8 mouse cellular contexts compared by ENCODE assay signal in genomic region chr4:109665101-109665981, GRCm38 (mm10). TPM values are rescaled to one million over a fixed set of nuclear protein-coding genes. Genes with fewer than 3 reads are reported as not detected.
DNase-seq lines count a peak whose midpoint lies in the region; ATAC-seq and TF ChIP-seq lines count a peak whose summit lies in the region.

No protein-coding gene starts in this region.

- no peaks in the 10 kb centered on the region for H3K36me3 ChIP-seq in E14TG2a.4 (ENCODE audit: insufficient read depth, low read length)
- H3K36me3 ChIP-seq in heart, embryonic 14.5 days (ENCODE audit: control insufficient read depth, insufficient read depth, low read length), result no peaks in the 10 kb centered on the region
- H3K36me3 ChIP-seq in kidney, postnatal 0 days (ENCODE audit: insufficient read depth, low read length), result no peaks in the 10 kb centered on the region
- no peaks in the 10 kb centered on the region for H3K36me3 ChIP-seq in lung, embryonic 15.5 days

- H3K4me1 ChIP-seq in E14TG2a.4 (replicated peaks; ENCODE audit: low read depth, low read length), result peaks cover 4% of the 10 kb centered on the region; the same call in 1 of the 2 replicates
- no peaks in the 10 kb centered on the region; the same call in 1 of the 2 replicates for H3K4me1 ChIP-seq in bone marrow, adult 2 months (ENCODE audit: control insufficient read depth, insufficient read depth, low read length)
- peaks cover 2 to 14% of the 10 kb centered on the region in 2 experiments for H3K4me1 ChIP-seq in heart, embryonic 14.5 days (ENCODE audit: control insufficient read depth in 2 of 2, insufficient read depth in 2 of 2, low read length in 2 of 2)
- H3K4me1 ChIP-seq in kidney, postnatal 0 days (replicated peaks; ENCODE audit: insufficient read depth, low read length), result no peaks in the 10 kb centered on the region
- H3K4me1 ChIP-seq in lung, embryonic 15.5 days, result peaks cover 16% of the 10 kb centered on the region
- H3K4me1 ChIP-seq in olfactory bulb, adult 2 months (ENCODE audit: control insufficient read depth, insufficient read depth, low read length), result peaks cover 3% of the 10 kb centered on the region; the same call in 1 of the 2 replicates

- H3K4me2 ChIP-seq in heart, embryonic 14.5 days (ENCODE audit: low read length), result peak overlapping the region; percentile 96
- H3K4me2 ChIP-seq in kidney, postnatal 0 days (ENCODE audit: low read length), result peak overlapping the region; percentile 100
- peak overlapping the region; percentile 94 for H3K4me2 ChIP-seq in lung, embryonic 15.5 days

- H3K27me3 ChIP-seq in E14TG2a.4 (ENCODE audit: insufficient read depth, low read length), result peaks cover 51% of the 10 kb centered on the region
- H3K27me3 ChIP-seq in heart, embryonic 14.5 days (ENCODE audit: control insufficient read depth, insufficient read depth, low read length), result peaks cover 15% of the 10 kb centered on the region
- H3K27me3 ChIP-seq in kidney, postnatal 0 days (ENCODE audit: insufficient read depth, low read length), result peaks cover 23% of the 10 kb centered on the region
- H3K27me3 ChIP-seq in lung, embryonic 15.5 days, result peaks cover 17% of the 10 kb centered on the region

- H3K9ac ChIP-seq in heart, embryonic 14.5 days (ENCODE audit: low read length), result peak overlapping the region; percentile 92
- peak overlapping the region; percentile 96 for H3K9ac ChIP-seq in kidney, postnatal 0 days (ENCODE audit: low read depth, low read length)
- peak overlapping the region; percentile 99 for H3K9ac ChIP-seq in lung, embryonic 15.5 days

- ATAC-seq in erythroblast, adult 5-6 weeks (replicated peaks; ENCODE audit: low FRiP score, poor library complexity, severe bottlenecking), result peak; percentile 71
- ATAC-seq in heart, embryonic 14.5 days (ENCODE audit: insufficient number of reproducible peaks, insufficient read depth, low FRiP score, low read depth), result peak; percentile 45; the same call in 1 of the 2 replicates
- ATAC-seq in kidney, postnatal 0 days (replicated peaks; ENCODE audit: low FRiP score, low read depth), result peak; percentile 25
- ATAC-seq in lung, embryonic 15.5 days (ENCODE audit: borderline replicate concordance, extremely low read depth, low FRiP score, low TSS enrichment), result peak; percentile 53

- under 1% methylated on average over 49 of the region's 49 CpGs for WGBS in bone marrow, adult 2 months
- under 1% methylated on average over 48 of the region's 49 CpGs for WGBS in heart, embryonic 14.5 days
- WGBS in kidney, postnatal 0 days, result under 1% methylated on average over 49 of the region's 49 CpGs
- WGBS in lung, embryonic 15.5 days, result under 1% methylated on average over 49 of the region's 49 CpGs
- WGBS in olfactory bulb, adult 2 months, result under 1% methylated on average over 49 of the region's 49 CpGs

- TF ChIP-seq POLR2A in bone marrow, adult 2 months (IDR thresholded peaks at IDR 0.05; ENCODE audit: borderline replicate concordance, control insufficient read depth, low read depth, low read length), result peak; percentile 48; the same call in 1 of the 2 replicates
- no peak for TF ChIP-seq POLR2A in olfactory bulb, adult 2 months (IDR thresholded peaks at IDR 0.05; ENCODE audit: insufficient read depth, low read depth, low read length)

- peak; percentile 76 for DNase-seq in kidney, postnatal 0 days (ENCODE audit: low spot score)
- DNase-seq in thymus, postnatal 14 days, result peak; percentile 61

- peak overlapping the region; percentile 87 for H3K4me3 ChIP-seq in E14TG2a.4 (replicated peaks; ENCODE audit: low read length)
- H3K4me3 ChIP-seq in bone marrow, adult 2 months (replicated peaks; ENCODE audit: control insufficient read depth, low read depth, low read length), result peak overlapping the region; percentile 95
- H3K4me3 ChIP-seq in heart, embryonic 14.5 days (ENCODE audit: control insufficient read depth in 1 of 2, insufficient read depth in 1 of 2, low read depth in 1 of 2, low read length in 2 of 2), result peak overlapping the region; percentile 88 to 91
- H3K4me3 ChIP-seq in kidney, postnatal 0 days (replicated peaks; ENCODE audit: low read depth, low read length), result peak overlapping the region; percentile 79
- peak overlapping the region; percentile 75 for H3K4me3 ChIP-seq in lung, embryonic 15.5 days
- H3K4me3 ChIP-seq in olfactory bulb, adult 2 months (ENCODE audit: insufficient read depth, low read depth, low read length), result peak overlapping the region; percentile 97

- peaks cover 17% of the 10 kb centered on the region for H3K9me3 ChIP-seq in E14TG2a.4 (ENCODE audit: low read length)
- no peaks in the 10 kb centered on the region for H3K9me3 ChIP-seq in heart, embryonic 14.5 days (ENCODE audit: control insufficient read depth, low read length)
- no peaks in the 10 kb centered on the region for H3K9me3 ChIP-seq in kidney, postnatal 0 days (replicated peaks; ENCODE audit: low read length)
- H3K9me3 ChIP-seq in lung, embryonic 15.5 days, result no peaks in the 10 kb centered on the region

- no peak for TF ChIP-seq CTCF in E14TG2a.4 (conservative IDR thresholded peaks at IDR 0.05; ENCODE audit: low read length)
- TF ChIP-seq CTCF in bone marrow, adult 2 months (IDR thresholded peaks at IDR 0.05; ENCODE audit: control insufficient read depth, insufficient read depth, low read length), result 0 out of 2 replicates have a peak, but pooled peaks have one; percentile 2
- TF ChIP-seq CTCF in kidney, postnatal 0 days (IDR thresholded peaks at IDR 0.05; ENCODE audit: low read depth), result no peak
- no peak for TF ChIP-seq CTCF in olfactory bulb, adult 2 months (IDR thresholded peaks at IDR 0.05; ENCODE audit: insufficient read depth, low read depth, low read length)

- H3K27ac ChIP-seq in bone marrow, adult 2 months (ENCODE audit: control insufficient read depth, insufficient read depth, low read depth, low read length, poor library complexity), result peak overlapping the region; percentile 100
- peak overlapping the region in 1 of 2 experiments; percentile 96; a peak in 2 of 4 replicates for H3K27ac ChIP-seq in heart, embryonic 14.5 days (replicated peaks in 1 of 2; ENCODE audit: control insufficient read depth in 1 of 2, insufficient read depth in 1 of 2, low read depth in 2 of 2, low read length in 2 of 2)
- peak overlapping the region; percentile 56; the same call in 1 of the 2 replicates for H3K27ac ChIP-seq in kidney, postnatal 0 days
- peak overlapping the region; percentile 91 for H3K27ac ChIP-seq in lung, embryonic 15.5 days
- H3K27ac ChIP-seq in olfactory bulb, adult 2 months (ENCODE audit: insufficient read depth, low read depth, low read length), result no peak overlapping the region

RNA-seq across cellular contexts. Expression of gene Cdkn2c, which starts 1.6 kb away (rescaled TPM):
- polyA plus RNA-seq in bone marrow, adult 2 months (2011; ENCODE audit: insufficient read depth, insufficient read length, low replicate concordance, missing spikeins), result 24.8 and 35.9 TPM in 2 replicates
- 25.0 and 37.2 TPM in 2 replicates for total RNA-seq in erythroblast, adult 5-6 weeks (2015; ENCODE audit: low replicate concordance)
- 30.1 and 31.7 TPM in 2 replicates for total RNA-seq in erythroblast, adult 5-6 weeks (2017; ENCODE audit: low replicate concordance)
- 13.7 and 15.3 TPM in 2 replicates for polyA plus RNA-seq in heart, embryonic 14.5 days (2014; fragmentation: Nextera tagmentation; extraction: Ambion mirVana)
- polyA plus RNA-seq in kidney, postnatal 0 days (2015; fragmentation: Nextera tagmentation; extraction: Ambion mirVana), result 5.9 and 7.2 TPM in 2 replicates
- polyA plus RNA-seq in lung, embryonic 15.5 days (2015; fragmentation: Nextera tagmentation; extraction: Ambion mirVana), result 16.7 and 18.0 TPM in 2 replicates
- polyA plus RNA-seq in olfactory bulb, adult 2 months (2012; ENCODE audit: insufficient read depth, insufficient read length, low replicate concordance, missing spikeins), result not detected in 2 replicates

RNA-seq across cellular contexts. Expression of gene Faf1, which starts 11.0 kb away (rescaled TPM):
- polyA plus RNA-seq in bone marrow, adult 2 months (2011; ENCODE audit: insufficient read depth, insufficient read length, low replicate concordance, missing spikeins), result 11.9 and 22.5 TPM in 2 replicates
- total RNA-seq in erythroblast, adult 5-6 weeks (2015; ENCODE audit: low replicate concordance), result 9.2 and 24.8 TPM in 2 replicates
- 21.9 and 27.2 TPM in 2 replicates for total RNA-seq in erythroblast, adult 5-6 weeks (2017; ENCODE audit: low replicate concordance)
- polyA plus RNA-seq in heart, embryonic 14.5 days (2014; fragmentation: Nextera tagmentation; extraction: Ambion mirVana), result 27.5 and 29.9 TPM in 2 replicates
- polyA plus RNA-seq in kidney, postnatal 0 days (2015; fragmentation: Nextera tagmentation; extraction: Ambion mirVana), result 22.2 and 22.6 TPM in 2 replicates
- polyA plus RNA-seq in lung, embryonic 15.5 days (2015; fragmentation: Nextera tagmentation; extraction: Ambion mirVana), result 24.3 and 25.0 TPM in 2 replicates
- not detected in 2 replicates for polyA plus RNA-seq in olfactory bulb, adult 2 months (2012; ENCODE audit: insufficient read depth, insufficient read length, low replicate concordance, missing spikeins)
